Mouse (Mus musculus) midbrain, embryonic 11.5 days (tissue): ENCODE results near the gene Pdia3. TPM values are rescaled to one million over a fixed set of nuclear protein-coding genes. Genes with fewer than 3 reads are reported as not detected.
"Not testable (repeated sequence)": the region's sequence is repeated elsewhere in the genome, so short reads cannot be mapped to it uniquely, and the experiment has no call there.

Experiments
- ATAC-seq: fragments of 200-750 bp; cut with Nextera tagmentation; 2 replicates; pipeline ENCODE4 v1.8.0; 2017; ENCODE audit warnings: moderate TSS enrichment, moderate library complexity; ENCODE audit not compliant: low FRiP score
- DNase-seq: peaks from one replicate; pipeline ENCODE4 v3.0.0; 2015; ENCODE audit warnings: low spot score; ENCODE audit errors: missing footprints
- H3K27ac ChIP-seq: fragments of 300-500 bp; sonication (generic); 2 replicates; pipeline ENCODE4 v1.5.1; 2014; ENCODE audit warnings: low read depth, low read length
- H3K27me3 ChIP-seq: fragments of 300-500 bp; sonication (generic); 2 replicates; pipeline ENCODE4 v1.6.1; 2014; ENCODE audit warnings: mild to moderate bottlenecking, low read length, moderate library complexity, mixed read lengths; ENCODE audit not compliant: control insufficient read depth, insufficient read depth
- H3K36me3 ChIP-seq: fragments of 300-500 bp; sonication (generic); 2 replicates; pipeline ENCODE4 v1.6.1; 2014; ENCODE audit warnings: mild to moderate bottlenecking, low read length, moderate library complexity, mixed read lengths; ENCODE audit not compliant: control insufficient read depth, insufficient read depth
- H3K4me1 ChIP-seq: fragments of 300-500 bp; sonication (generic); 2 replicates; pipeline ENCODE4 v1.6.1; 2014; ENCODE audit warnings: low read length; ENCODE audit not compliant: control insufficient read depth, insufficient read depth
- H3K4me2 ChIP-seq: fragments of 300-500 bp; sonication (generic); 2 replicates; pipeline ENCODE4 v1.6.1; 2014; ENCODE audit warnings: mild to moderate bottlenecking, moderate library complexity
- H3K4me3 ChIP-seq: fragments of 300-500 bp; sonication (generic); 2 replicates; pipeline ENCODE4 v1.5.1; 2014; ENCODE audit warnings: low read depth, low read length
- H3K9ac ChIP-seq: fragments of 300-500 bp; sonication (generic); 2 replicates; pipeline ENCODE4 v1.6.1; 2014; ENCODE audit warnings: low read length
- H3K9me3 ChIP-seq: fragments of 300-500 bp; sonication (generic); 2 replicates; pipeline ENCODE4 v1.6.1; 2016; ENCODE audit warnings: low read length; ENCODE audit not compliant: control insufficient read depth
- WGBS: fragments of 180-500 bp; shearing (Covaris S2); extraction: QIAGEN DNeasy Blood & Tissue Kit; methylation state at CpG from one replicate; pipeline ENCODE4 v1.1.7; 2014; 5-methylcytosine and 5-hydroxymethylcytosine counted together
- microRNA-seq: library from miRNA; unstranded; fragments of <30 nt; microRNA quantifications from one replicate; pipeline ENCODE4, GENCODE M21; 2017
- polyA plus RNA-seq: library from polyadenylated mRNA; unstranded; fragments of >200 nt; fragmentation: Nextera tagmentation; extraction: Ambion mirVana; gene quantifications from 2 replicates; pipeline ENCODE4 v1.2.1, GENCODE M21; 2014

The Pdia3 gene
- polyA plus RNA-seq, 1 experiment from 2014 or later, result 510 TPM

DNA sequence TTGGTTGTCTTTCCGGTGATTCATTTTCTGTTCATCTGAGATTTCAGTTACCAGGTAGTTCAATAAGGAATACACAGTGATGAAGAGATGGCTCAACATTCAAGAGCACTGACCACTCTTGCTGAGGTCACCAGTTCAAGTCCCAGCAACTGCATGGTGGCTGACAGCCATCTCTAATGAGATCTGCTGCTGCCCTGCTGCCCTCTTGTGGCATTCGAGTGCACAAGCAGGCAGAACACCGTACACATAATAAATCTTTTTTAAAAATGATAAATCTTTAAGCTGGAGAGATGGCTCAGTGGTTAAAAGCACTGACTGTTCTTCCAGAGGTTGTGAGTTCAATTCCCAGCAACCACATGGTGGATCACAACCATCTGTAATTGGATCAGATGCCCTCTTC, 66.9 kb downstream of the Pdia3 start:
- no peaks in the 10 kb centered on the region for H3K27me3 ChIP-seq
- H3K36me3 ChIP-seq, result no peaks in the 10 kb centered on the region
- WGBS, result 63% methylated on average over 3 of the region's 3 CpGs
- H3K4me1 ChIP-seq, result no peaks in the 10 kb centered on the region
- no peak overlapping the region for H3K4me2 ChIP-seq
- H3K9ac ChIP-seq, result no peak overlapping the region
- no peak overlapping the region for H3K27ac ChIP-seq
- no peaks in the 10 kb centered on the region for H3K9me3 ChIP-seq
- ATAC-seq (no peak), DNase-seq (peak; percentile 78)
- no peak overlapping the region for H3K4me3 ChIP-seq

DNA sequence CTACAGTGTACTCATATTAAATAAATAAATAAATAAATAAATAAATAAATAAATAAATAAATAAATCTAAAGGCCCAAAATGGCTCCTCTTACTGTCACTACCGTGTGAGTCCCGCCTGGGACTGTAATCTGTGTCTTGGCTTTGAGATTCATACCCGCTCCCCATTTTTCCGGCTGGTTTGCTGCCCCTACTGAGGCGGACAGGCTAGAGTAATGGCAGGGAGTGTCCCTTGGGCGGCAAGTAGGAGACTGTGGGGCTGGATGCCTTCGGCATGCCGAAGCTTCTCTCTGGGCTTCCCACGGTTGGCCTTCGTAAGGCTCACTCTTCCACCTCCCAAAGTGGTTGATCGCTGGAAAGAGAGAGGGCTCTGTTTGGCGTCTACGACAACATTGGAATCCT, 67.3 kb downstream of the Pdia3 start:
- peak; percentile 31 for DNase-seq
- not testable (repeated sequence) for H3K9me3 ChIP-seq, H3K36me3 ChIP-seq, H3K4me3 ChIP-seq, H3K27ac ChIP-seq, ATAC-seq, H3K9ac ChIP-seq, H3K4me2 ChIP-seq, H3K27me3 ChIP-seq, H3K4me1 ChIP-seq
- 88% methylated on average over 13 of the region's 13 CpGs for whole genome bisulfite sequencing

DNA sequence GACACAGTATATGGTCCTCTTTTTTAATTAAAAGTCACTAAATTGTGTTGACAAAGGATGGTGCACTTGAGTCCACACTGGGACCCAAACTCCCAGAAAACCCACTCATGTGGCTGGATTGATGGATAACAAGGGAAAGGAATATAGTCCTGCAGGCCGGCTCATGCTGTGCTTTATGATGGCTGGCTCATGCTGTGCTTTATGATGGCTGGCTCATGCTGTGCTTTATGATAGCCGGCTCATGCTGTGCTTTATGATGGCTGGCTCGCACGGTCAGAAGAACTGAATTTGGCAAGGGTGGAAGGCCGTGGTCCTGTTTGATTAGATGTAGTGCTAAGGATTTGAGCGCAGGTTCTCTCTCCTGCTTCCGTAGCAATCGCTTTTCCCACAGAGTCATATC, 70.0 kb downstream of the Pdia3 start:
- ATAC-seq, result no peak
- Histone ChIP-seq H3K9me3 (no peaks in the 10 kb centered on the region), H3K4me2 (no peak overlapping the region), H3K9ac (no peak overlapping the region), H3K4me3 (no peak overlapping the region), H3K36me3 (no peaks in the 10 kb centered on the region), H3K27ac (no peak overlapping the region), H3K27me3 (no peaks in the 10 kb centered on the region), H3K4me1 (no peaks in the 10 kb centered on the region)
- peak; percentile 44 for DNase-seq
- 54% methylated on average over 8 of the region's 8 CpGs for WGBS

DNA sequence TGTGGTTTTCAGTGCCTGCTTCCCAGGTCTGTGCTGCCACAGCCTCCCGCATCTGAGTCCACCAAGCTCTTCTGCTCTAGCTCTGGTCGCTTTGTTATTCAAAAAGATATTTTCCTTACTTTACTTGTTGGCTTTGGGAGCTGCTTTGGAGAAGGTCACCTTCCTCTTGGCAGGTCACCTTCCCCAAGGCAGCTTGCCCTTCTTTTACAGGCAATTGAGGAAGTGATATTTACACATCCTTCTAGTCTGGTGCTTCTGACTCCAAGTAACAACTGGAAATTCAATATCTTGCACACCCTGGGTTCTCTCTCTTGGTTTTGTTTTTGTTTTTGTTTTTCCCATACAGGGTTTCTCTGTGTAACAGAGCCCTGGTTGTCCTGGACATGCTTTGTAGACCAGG, 70.8 kb downstream of the Pdia3 start:
- DNase-seq, H3K27ac ChIP-seq, H3K4me2 ChIP-seq, H3K27me3 ChIP-seq, H3K36me3 ChIP-seq, H3K9me3 ChIP-seq, ATAC-seq, H3K4me3 ChIP-seq, H3K9ac ChIP-seq, H3K4me1 ChIP-seq: not testable (repeated sequence)
- WGBS, result 71% methylated on average over 1 of the region's 2 CpGs

Small RNAs within 50 kb of the gene (microRNA-seq; reads per million reads assigned to microRNA genes)
- gene Gm22953, result not detected

Other genes with a start within 250 kb of the Pdia3 start
- gene Tubgcp4, start 243.1 kb upstream of the Pdia3 start, polyA plus RNA-seq, result 67.8 and 69.3 TPM in 2 replicates
- gene Zscan29, start 242.7 kb upstream of the Pdia3 start, polyA plus RNA-seq, result 13.8 and 16.3 TPM in 2 replicates
- 132 and 138 TPM in 2 replicates for gene Trp53bp1, start 142.4 kb upstream of the Pdia3 start, polyA plus RNA-seq
- gene Map1a, start 124.2 kb upstream of the Pdia3 start, polyA plus RNA-seq, result 11.2 and 14.3 TPM in 2 replicates
- 10.3 and 11.2 TPM in 2 replicates for gene Ppip5k1, start 58.4 kb upstream of the Pdia3 start, polyA plus RNA-seq
- gene Ckmt1, start 56.1 kb upstream of the Pdia3 start, polyA plus RNA-seq, result 3.8 and 4.1 TPM in 2 replicates
- gene Strc, start 26.6 kb upstream of the Pdia3 start, polyA plus RNA-seq, result not detected in 2 replicates
- 1.6 and 2.0 TPM in 2 replicates for gene Catsper2, start within 50 bp of the Pdia3 start, polyA plus RNA-seq
- gene Ell3, start 30.5 kb downstream of the Pdia3 start, polyA plus RNA-seq, result 2.2 and 2.5 TPM in 2 replicates
- 467 and 471 TPM in 2 replicates for gene Serf2, start 35.4 kb downstream of the Pdia3 start, polyA plus RNA-seq
- 118 and 128 TPM in 2 replicates for gene Hypk, start 39.5 kb downstream of the Pdia3 start, polyA plus RNA-seq
- gene Serinc4, start 43.0 kb downstream of the Pdia3 start, polyA plus RNA-seq, result 0.48 and 0.77 TPM in 2 replicates
- 69.1 and 76.0 TPM in 2 replicates for gene Mfap1b, start 60.3 kb downstream of the Pdia3 start, polyA plus RNA-seq
- 27.0 and 27.9 TPM in 2 replicates for gene Mfap1a, start 92.9 kb downstream of the Pdia3 start, polyA plus RNA-seq
- 13.4 and 14.6 TPM in 2 replicates for gene Wdr76, start 92.9 kb downstream of the Pdia3 start, polyA plus RNA-seq